Mouse (Mus musculus) liver, postnatal 0 days (tissue): ENCODE results near the gene Sult4a1. TPM values are rescaled to one million over a fixed set of nuclear protein-coding genes. Genes with fewer than 3 reads are reported as not detected.

Experiments
- ATAC-seq: fragments of 200-750 bp; cut with Nextera tagmentation; 2 replicates; pipeline ENCODE4 v1.8.0; 2017; ENCODE audit warnings: mild to moderate bottlenecking, moderate library complexity
- DNase-seq: peaks from one replicate; pipeline ENCODE4 v3.0.0-alpha.2; 2016
- H3K27ac ChIP-seq: fragments of 300-500 bp; sonication (generic); 2 replicates; pipeline ENCODE4 v1.5.1; 2014; ENCODE audit warnings: antibody characterized with exemption, moderate library complexity, mild to moderate bottlenecking, low read depth
- H3K27me3 ChIP-seq: fragments of 300-500 bp; sonication (generic); 2 replicates; pipeline ENCODE4 v1.6.1; 2014; ENCODE audit warnings: low read length, control low read depth, mixed read lengths; ENCODE audit not compliant: insufficient read depth
- H3K36me3 ChIP-seq: fragments of 300-500 bp; sonication (generic); replicated peaks from 2 replicates; pipeline ENCODE4 v1.6.1; 2014; ENCODE audit warnings: mild to moderate bottlenecking, control low read depth, low read length, moderate library complexity, mixed read lengths; ENCODE audit not compliant: insufficient read depth
- H3K4me1 ChIP-seq: fragments of 300-500 bp; sonication (generic); 2 replicates; pipeline ENCODE4 v1.6.1; 2014; ENCODE audit warnings: antibody characterized with exemption, mild to moderate bottlenecking, control low read depth; ENCODE audit not compliant: insufficient read depth
- H3K4me2 ChIP-seq: fragments of 300-500 bp; sonication (generic); 2 replicates; pipeline ENCODE4 v1.6.1; 2014; ENCODE audit warnings: low read depth, mild to moderate bottlenecking, low read length, moderate library complexity, mixed read lengths
- H3K4me3 ChIP-seq: fragments of 300-500 bp; sonication (generic); 2 replicates; pipeline ENCODE4 v1.5.1; 2014; ENCODE audit warnings: low read depth, low read length
- H3K9ac ChIP-seq: fragments of 300-500 bp; sonication (generic); replicated peaks from 2 replicates; pipeline ENCODE4 v1.6.1; 2014; ENCODE audit warnings: mild to moderate bottlenecking, moderate library complexity
- H3K9me3 ChIP-seq: fragments of 300-500 bp; sonication (generic); 2 replicates; pipeline ENCODE4 v1.6.1; 2016; ENCODE audit warnings: mild to moderate bottlenecking, control low read depth, low read length, mixed read lengths
- CTCF ChIP-seq: sonication (generic); IDR thresholded peaks from 2 replicates; pipeline ENCODE4 v1.5.1; 2016; ENCODE audit warnings: antibody characterized with exemption, low read depth
- EP300 ChIP-seq: IDR thresholded peaks from 2 replicates; pipeline ENCODE4 v1.6.1; 2016; ENCODE audit warnings: antibody characterized with exemption, low read depth, mild to moderate bottlenecking
- WGBS: fragments of 180-500 bp; shearing (Covaris S2); extraction: QIAGEN DNeasy Blood & Tissue Kit; methylation state at CpG from one replicate; pipeline ENCODE4 v1.1.7; 2014; ENCODE audit not compliant: insufficient replicate concordance; 5-methylcytosine and 5-hydroxymethylcytosine counted together
- polyA plus RNA-seq: library from polyadenylated mRNA; unstranded; fragments of >200 nt; fragmentation: Nextera tagmentation; extraction: Ambion mirVana; gene quantifications from 2 replicates; pipeline ENCODE4 v1.2.1, GENCODE M21; 2015

Gene Sult4a1
- polyA plus RNA-seq, 1 experiment from 2014 or later, result not detected

DNA sequence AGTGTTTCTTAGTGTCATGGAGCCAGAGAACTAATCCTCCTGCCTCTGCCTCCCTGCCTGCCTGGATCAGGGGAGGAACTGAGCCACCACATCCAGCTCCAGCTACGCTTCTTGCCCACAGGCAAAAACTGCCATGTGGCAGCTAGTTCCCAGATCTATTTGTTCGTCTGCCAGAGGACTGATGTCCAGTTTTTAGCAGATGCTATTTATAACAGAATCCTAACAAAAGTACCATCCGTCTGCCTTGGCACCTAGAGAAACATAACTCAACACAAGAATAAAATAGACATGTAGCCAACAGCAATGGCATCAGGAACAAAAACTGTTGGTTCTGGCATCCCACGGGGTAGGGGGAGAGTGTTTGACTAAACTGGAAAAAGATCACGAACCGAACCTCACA is 46.7 kb downstream of the Sult4a1 start:
- TF ChIP-seq CTCF, result no peak
- no peak for TF ChIP-seq EP300
- no peaks in the 10 kb centered on the region for H3K27me3 ChIP-seq
- H3K4me2 ChIP-seq, result no peak overlapping the region
- 69% methylated on average over 6 of the region's 6 CpGs for WGBS
- H3K36me3 ChIP-seq, result no peaks in the 10 kb centered on the region
- no peak overlapping the region for H3K27ac ChIP-seq
- ATAC-seq (no peak), DNase-seq (no peak)
- H3K4me3 ChIP-seq, result no peak overlapping the region
- H3K4me1 ChIP-seq, result no peaks in the 10 kb centered on the region
- H3K9ac ChIP-seq, result no peak overlapping the region
- H3K9me3 ChIP-seq, result 0 out of 2 replicates have a peak, but pooled peaks cover 3% of the 10 kb centered on the region

DNA sequence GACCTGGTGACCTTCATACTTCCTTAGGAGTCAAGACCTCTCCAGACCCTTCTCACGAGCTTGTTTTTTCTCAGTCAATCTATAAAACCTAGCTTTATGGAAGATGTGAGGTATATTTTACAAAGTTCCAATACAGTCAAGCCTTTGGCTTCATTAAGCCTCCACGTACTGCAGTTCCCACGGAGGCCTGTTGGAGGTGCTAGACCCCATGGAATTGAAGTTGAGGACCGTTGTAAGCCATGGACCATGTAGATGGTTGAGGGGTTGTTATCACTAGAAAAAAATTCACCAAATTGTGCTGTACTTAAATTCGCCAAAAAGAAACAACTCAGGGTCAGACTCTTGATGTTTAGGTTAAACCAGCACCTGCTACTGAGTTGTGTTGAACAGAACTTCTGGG is 49.5 kb downstream of the Sult4a1 start:
- DNase-seq, result no peak
- Histone ChIP-seq H3K36me3 (no peaks in the 10 kb centered on the region), H3K27me3 (no peaks in the 10 kb centered on the region), H3K4me1 (no peaks in the 10 kb centered on the region), H3K9me3 (no peaks in the 10 kb centered on the region), H3K27ac (no peak overlapping the region), H3K9ac (no peak overlapping the region), H3K4me2 (no peak overlapping the region), H3K4me3 (no peak overlapping the region)
- TF ChIP-seq EP300 (no peak), CTCF (peak; percentile 23; the same call in 1 of the 2 replicates)
- no peak for ATAC-seq
- WGBS, result 58% methylated on average over 5 of the region's 5 CpGs

DNA sequence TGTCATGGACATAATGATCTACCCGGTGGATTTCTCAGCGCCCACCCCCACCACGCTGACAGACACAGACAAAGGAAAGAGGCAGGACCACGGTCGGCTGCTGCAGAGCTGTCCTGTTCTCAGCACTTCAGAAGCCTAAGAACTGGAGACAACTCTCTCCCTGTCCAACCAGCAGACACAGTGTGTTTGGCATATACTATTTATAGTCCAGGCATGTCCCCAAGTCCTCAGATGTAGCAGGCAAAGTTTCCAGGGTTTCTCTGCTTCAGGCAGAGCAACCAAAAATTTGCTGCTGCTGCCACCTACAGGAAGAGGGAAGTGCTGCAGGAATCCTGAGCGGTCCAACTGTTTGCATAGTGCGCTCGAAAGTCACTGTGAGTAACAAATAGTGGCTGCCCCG is 51.7 kb downstream of the Sult4a1 start:
- H3K27ac ChIP-seq, result no peak overlapping the region
- H3K36me3 ChIP-seq, result no peaks in the 10 kb centered on the region
- WGBS, result 42% methylated on average over 9 of the region's 9 CpGs
- DNase-seq (peak; percentile 72), ATAC-seq (no peak)
- H3K4me2 ChIP-seq, result no peak overlapping the region
- H3K4me3 ChIP-seq, result no peak overlapping the region
- no peak overlapping the region for H3K9ac ChIP-seq
- TF ChIP-seq EP300, result no peak
- peak; percentile 82 for TF ChIP-seq CTCF
- H3K4me1 ChIP-seq, result no peaks in the 10 kb centered on the region
- no peaks in the 10 kb centered on the region for H3K27me3 ChIP-seq
- H3K9me3 ChIP-seq, result no peaks in the 10 kb centered on the region

DNA sequence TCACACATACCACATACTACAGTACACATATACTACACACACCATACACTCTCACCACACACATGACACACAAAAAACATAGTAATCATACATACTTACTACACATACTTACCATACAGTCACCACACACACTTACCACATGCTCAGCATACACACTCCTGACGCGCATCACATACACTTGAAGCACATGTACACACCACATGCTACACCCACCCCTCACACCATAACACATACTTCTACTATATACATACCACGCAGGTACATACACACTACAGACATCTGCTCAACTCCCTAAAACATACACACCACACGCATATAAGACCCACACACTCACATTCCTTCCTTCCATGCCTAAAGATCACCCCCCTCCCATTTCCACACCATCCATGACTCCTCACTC is 52.3 kb downstream of the Sult4a1 start:
- H3K9me3 ChIP-seq, result no peaks in the 10 kb centered on the region
- H3K4me3 ChIP-seq, result no peak overlapping the region
- 87% methylated on average over 4 of the region's 4 CpGs for WGBS
- no peak overlapping the region for H3K9ac ChIP-seq
- no peaks in the 10 kb centered on the region for H3K4me1 ChIP-seq
- TF ChIP-seq CTCF (no peak), EP300 (no peak)
- no peaks in the 10 kb centered on the region for H3K27me3 ChIP-seq
- H3K36me3 ChIP-seq, result no peaks in the 10 kb centered on the region
- ATAC-seq, result no peak
- DNase-seq, result no peak
- no peak overlapping the region for H3K27ac ChIP-seq
- no peak overlapping the region for H3K4me2 ChIP-seq

DNA sequence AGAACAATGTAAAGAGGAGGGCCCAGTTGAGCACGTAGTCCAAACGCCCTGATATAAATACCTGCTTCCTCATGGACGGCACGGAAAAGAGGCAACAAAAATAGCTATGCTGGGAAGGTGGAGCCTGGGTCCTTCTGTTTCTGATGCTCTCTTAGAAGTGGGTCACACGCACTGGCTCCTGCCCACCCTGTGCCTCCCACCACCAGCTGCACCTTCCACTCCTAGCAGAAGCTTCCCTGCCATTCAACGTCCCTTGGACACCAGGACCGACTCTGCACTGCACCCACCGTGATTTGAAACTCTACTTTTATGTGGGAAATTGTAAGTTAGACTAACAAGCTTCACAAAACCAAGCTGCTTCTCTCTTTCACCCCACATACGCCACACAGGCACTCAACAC is 53.2 kb downstream of the Sult4a1 start:
- WGBS, result 77% methylated on average over 9 of the region's 9 CpGs
- H3K4me1 ChIP-seq, result no peaks in the 10 kb centered on the region
- no peak for TF ChIP-seq CTCF
- TF ChIP-seq EP300, result no peak
- H3K9me3 ChIP-seq, result no peaks in the 10 kb centered on the region
- H3K4me2 ChIP-seq, result no peak overlapping the region
- H3K27me3 ChIP-seq, result no peaks in the 10 kb centered on the region
- DNase-seq (no peak), ATAC-seq (no peak)
- H3K27ac ChIP-seq, result no peak overlapping the region
- no peak overlapping the region for H3K9ac ChIP-seq
- no peaks in the 10 kb centered on the region for H3K36me3 ChIP-seq
- H3K4me3 ChIP-seq, result no peak overlapping the region

DNA sequence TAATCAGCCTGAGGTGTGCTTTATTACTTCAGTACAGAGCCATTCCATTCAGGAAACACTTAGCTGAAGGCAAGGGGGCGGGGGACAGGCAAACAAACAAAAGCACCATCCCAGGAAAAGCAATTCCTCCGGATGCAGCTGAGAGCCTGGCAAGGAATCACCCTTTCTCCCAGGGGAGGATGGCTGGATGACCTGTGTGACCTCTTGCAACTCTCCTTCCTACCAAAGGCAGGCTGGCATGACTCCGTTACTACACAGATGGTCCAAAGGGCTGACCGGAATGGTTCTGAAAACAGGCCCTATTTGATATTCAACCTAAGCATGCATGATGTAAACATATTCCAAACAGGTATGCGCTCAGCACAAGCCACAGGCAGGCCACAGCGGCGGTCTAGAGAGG is 56.0 kb downstream of the Sult4a1 start:
- TF ChIP-seq EP300 (no peak), CTCF (no peak)
- Histone ChIP-seq H3K9ac (no peak overlapping the region), H3K4me2 (no peak overlapping the region), H3K4me3 (no peak overlapping the region), H3K36me3 (no peaks in the 10 kb centered on the region), H3K4me1 (no peaks in the 10 kb centered on the region), H3K27me3 (no peaks in the 10 kb centered on the region), H3K9me3 (no peaks in the 10 kb centered on the region), H3K27ac (no peak overlapping the region)
- WGBS, result 58% methylated on average over 7 of the region's 7 CpGs
- ATAC-seq (no peak), DNase-seq (no peak)

DNA sequence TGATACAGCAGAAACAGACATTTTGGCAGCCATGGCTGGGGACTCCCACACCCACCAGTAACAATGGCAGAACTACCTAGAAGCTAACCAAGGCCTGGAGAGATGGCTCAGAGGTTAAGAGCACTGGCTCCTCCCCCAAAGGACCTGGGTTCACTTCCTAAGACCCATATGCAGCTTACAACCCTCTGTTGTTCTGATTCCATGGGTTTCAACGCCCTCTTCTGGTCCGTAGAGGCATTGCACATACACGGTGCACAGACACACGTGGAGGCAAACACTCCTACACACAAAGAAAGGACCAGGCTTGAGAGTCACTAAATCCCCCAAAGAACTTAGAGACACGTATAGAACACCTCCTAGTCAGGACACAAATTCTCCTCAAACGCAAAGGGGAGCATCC is 60.0 kb downstream of the Sult4a1 start:
- Histone ChIP-seq H3K27me3 (no peaks in the 10 kb centered on the region), H3K9me3 (0 out of 2 replicates have a peak, but pooled peaks cover 2% of the 10 kb centered on the region), H3K4me1 (no peaks in the 10 kb centered on the region), H3K4me2 (no peak overlapping the region), H3K27ac (no peak overlapping the region), H3K4me3 (no peak overlapping the region), H3K9ac (no peak overlapping the region), H3K36me3 (no peaks in the 10 kb centered on the region)
- no peak for DNase-seq
- TF ChIP-seq EP300 (no peak), CTCF (no peak)
- 81% methylated on average over 6 of the region's 6 CpGs for WGBS
- no peak for ATAC-seq
